Mouse (Mus musculus) kidney, postnatal 0 days (tissue): ENCODE measurements around the gene A630023A22Rik. TPM values are rescaled to one million over a fixed set of nuclear protein-coding genes. Genes with fewer than 3 reads are reported as not detected.

Experiments used
- ATAC-seq: fragments of 200-750 bp; cut with Nextera tagmentation; replicated peaks from 2 replicates; pipeline ENCODE4 v1.8.0; 2017; ENCODE audit warnings: low read depth, moderate number of reproducible peaks, moderate TSS enrichment, moderate library complexity; ENCODE audit not compliant: low FRiP score
- DNase-seq: peaks from one replicate; pipeline ENCODE4 v3.0.0-alpha.2; 2016; ENCODE audit warnings: low spot score
- H3K27ac ChIP-seq: fragments of 300-500 bp; sonication (generic); 2 replicates; pipeline ENCODE4 v1.5.1; 2014; ENCODE audit warnings: mild to moderate bottlenecking
- H3K27me3 ChIP-seq: fragments of 300-500 bp; sonication (generic); 2 replicates; pipeline ENCODE4 v1.6.1; 2014; ENCODE audit warnings: low read length, mixed read lengths; ENCODE audit not compliant: insufficient read depth
- H3K36me3 ChIP-seq: fragments of 300-500 bp; sonication (generic); 2 replicates; pipeline ENCODE4 v1.6.1; 2014; ENCODE audit warnings: low read length, mixed read lengths; ENCODE audit not compliant: insufficient read depth
- H3K4me1 ChIP-seq: fragments of 300-500 bp; sonication (generic); replicated peaks from 2 replicates; pipeline ENCODE4 v1.6.1; 2014; ENCODE audit warnings: antibody characterized with exemption, low read length, mixed read lengths; ENCODE audit not compliant: insufficient read depth
- H3K4me2 ChIP-seq: fragments of 300-500 bp; sonication (generic); 2 replicates; pipeline ENCODE4 v1.6.1; 2014; ENCODE audit warnings: mild to moderate bottlenecking, low read length, moderate library complexity, mixed read lengths
- H3K4me3 ChIP-seq: fragments of 300-500 bp; sonication (generic); replicated peaks from 2 replicates; pipeline ENCODE4 v1.5.1; 2014; ENCODE audit warnings: low read depth, low read length
- H3K9ac ChIP-seq: fragments of 300-500 bp; sonication (generic); 2 replicates; pipeline ENCODE4 v1.6.1; 2014; ENCODE audit warnings: low read depth, low read length
- H3K9me3 ChIP-seq: fragments of 300-500 bp; sonication (generic); replicated peaks from 2 replicates; pipeline ENCODE4 v1.6.1; 2016; ENCODE audit warnings: low read length, inconsistent platforms, mixed read lengths
- CTCF ChIP-seq: IDR thresholded peaks from 2 replicates; pipeline ENCODE4 v1.5.1; 2016; ENCODE audit warnings: antibody characterized with exemption, low read depth, mild to moderate bottlenecking, moderate library complexity
- WGBS: fragments of 180-500 bp; shearing (Covaris S2); extraction: QIAGEN DNeasy Blood & Tissue Kit; methylation state at CpG from one replicate; pipeline ENCODE4 v1.1.7; 2014; 5-methylcytosine and 5-hydroxymethylcytosine counted together
- polyA plus RNA-seq: library from polyadenylated mRNA; unstranded; fragments of >200 nt; fragmentation: Nextera tagmentation; extraction: Ambion mirVana; gene quantifications from 2 replicates; pipeline ENCODE4 v1.2.1, GENCODE M21; 2015

Gene A630023A22Rik
- polyA plus RNA-seq, 1 experiment from 2014 or later, result not detected

GRCm38 (mm10) chr14:34107594-34107993 lies 5.0 kb upstream of the A630023A22Rik start:
- 69% methylated on average over 4 of the region's 4 CpGs for WGBS
- DNase-seq, result no peak

GRCm38 (mm10) chr14:34106389-34107062 lies 4.0 kb upstream of the A630023A22Rik start:
- peak; percentile 72 for TF ChIP-seq CTCF
- H3K27ac ChIP-seq, result no peak overlapping the region
- peak; percentile 65; the same call in 1 of the 2 replicates for ATAC-seq
- no peak overlapping the region for H3K9ac ChIP-seq
- H3K4me3 ChIP-seq, result no peak overlapping the region
- H3K9me3 ChIP-seq, result no peaks in the 10 kb centered on the region
- H3K4me2 ChIP-seq, result no peak overlapping the region
- H3K36me3 ChIP-seq, result no peaks in the 10 kb centered on the region
- 60% methylated on average over 12 of the region's 12 CpGs for whole genome bisulfite sequencing
- peak; percentile 58 for DNase-seq
- no peaks in the 10 kb centered on the region for H3K4me1 ChIP-seq
- H3K27me3 ChIP-seq, result no peaks in the 10 kb centered on the region

More at GRCm38 (mm10) chr14:34107594-34107993, 5.0 kb upstream of the A630023A22Rik start:
- H3K9ac ChIP-seq, result no peak overlapping the region
- no peak overlapping the region for H3K27ac ChIP-seq
- H3K36me3 ChIP-seq, result no peaks in the 10 kb centered on the region
- H3K9me3 ChIP-seq, result no peaks in the 10 kb centered on the region
- no peak overlapping the region for H3K4me3 ChIP-seq
- TF ChIP-seq CTCF, result no peak
- no peak overlapping the region for H3K4me2 ChIP-seq
- ATAC-seq, result no peak
- H3K4me1 ChIP-seq, result no peaks in the 10 kb centered on the region
- H3K27me3 ChIP-seq, result no peaks in the 10 kb centered on the region

- ATAC-seq (peak; percentile 36; the same call in 1 of the 2 replicates), DNase-seq (peak; percentile 81)
- Histone ChIP-seq H3K4me1 (no peaks in the 10 kb centered on the region), H3K4me2 (no peak overlapping the region), H3K9ac (no peak overlapping the region), H3K4me3 (no peak overlapping the region), H3K27me3 (no peaks in the 10 kb centered on the region), H3K27ac (no peak overlapping the region), H3K9me3 (no peaks in the 10 kb centered on the region), H3K36me3 (no peaks in the 10 kb centered on the region)
- peak; percentile 83 for TF ChIP-seq CTCF
- 19% methylated on average over 8 of the region's 8 CpGs for WGBS
These were observed 2.3 kb upstream of the A630023A22Rik start for GRCm38 (mm10) chr14:34104892-34105291.

- no peak overlapping the region for H3K4me3 ChIP-seq
- no peaks in the 10 kb centered on the region for H3K36me3 ChIP-seq
- TF ChIP-seq CTCF, result no peak
- WGBS, result 77% methylated on average over 3 of the region's 3 CpGs
- no peak for DNase-seq
- no peaks in the 10 kb centered on the region for H3K9me3 ChIP-seq
- no peak overlapping the region for H3K9ac ChIP-seq
- ATAC-seq, result no peak
- H3K27ac ChIP-seq, result no peak overlapping the region
- H3K4me1 ChIP-seq, result no peaks in the 10 kb centered on the region
- H3K27me3 ChIP-seq, result no peaks in the 10 kb centered on the region
- no peak overlapping the region for H3K4me2 ChIP-seq
These were observed 1.3 kb upstream of the A630023A22Rik start for GRCm38 (mm10) chr14:34103855-34104254.

GRCm38 (mm10) chr14:34096161-34096560 lies 6.4 kb downstream of the A630023A22Rik start:
- no peak for TF ChIP-seq CTCF

GRCm38 (mm10) chr14:34092856-34093255 lies 9.7 kb downstream of the A630023A22Rik start:
- Histone ChIP-seq H3K9me3 (no peaks in the 10 kb centered on the region), H3K36me3 (no peaks in the 10 kb centered on the region), H3K4me3 (no peak overlapping the region), H3K4me2 (no peak overlapping the region), H3K4me1 (no peaks in the 10 kb centered on the region), H3K27me3 (no peaks in the 10 kb centered on the region), H3K27ac (no peak overlapping the region), H3K9ac (no peak overlapping the region)
- ATAC-seq (no peak), DNase-seq (no peak)
- WGBS, result 82% methylated on average over 1 of the region's 1 CpGs
- no peak for TF ChIP-seq CTCF

More at GRCm38 (mm10) chr14:34096161-34096560, 6.4 kb downstream of the A630023A22Rik start:
- H3K4me3 ChIP-seq, result no peak overlapping the region
- no peaks in the 10 kb centered on the region for H3K9me3 ChIP-seq
- H3K36me3 ChIP-seq, result no peaks in the 10 kb centered on the region
- DNase-seq (no peak), ATAC-seq (no peak)
- no peaks in the 10 kb centered on the region for H3K4me1 ChIP-seq
- whole genome bisulfite sequencing, result 80% methylated on average over 5 of the region's 5 CpGs
- no peaks in the 10 kb centered on the region for H3K27me3 ChIP-seq
- no peak overlapping the region for H3K4me2 ChIP-seq
- H3K27ac ChIP-seq, result no peak overlapping the region
- no peak overlapping the region for H3K9ac ChIP-seq
